Mouse (Mus musculus) ES-Bruce4 (cell line): ENCODE measurements at regions not wholly inside any gene's neighbourhood (a gene's known extent, or its start where the extent isn't known, plus 50 kb on each side); places are given as distances from the start of the nearest gene placed in this dataset.

Source experiments
- H3K27ac ChIP-seq: 2 replicates; pipeline ENCODE4 v1.5.1; 2012; ENCODE audit warnings: low read length, inconsistent platforms; ENCODE audit not compliant: insufficient read depth
- H3K27me3 ChIP-seq: 2 replicates; pipeline ENCODE4 v1.6.1; 2012; ENCODE audit warnings: mild to moderate bottlenecking, low read length, inconsistent platforms; ENCODE audit not compliant: control insufficient read depth, poor library complexity, insufficient read depth, severe bottlenecking
- H3K36me3 ChIP-seq: 2 replicates; pipeline ENCODE4 v1.6.1; 2012; ENCODE audit warnings: inconsistent platforms, mild to moderate bottlenecking, low read length, moderate library complexity; ENCODE audit not compliant: control insufficient read depth, poor library complexity, insufficient read depth, severe bottlenecking
- H3K4me1 ChIP-seq: one replicate; pipeline ENCODE4 v1.8.1; 2011; ENCODE audit warnings: low read length; ENCODE audit not compliant: control insufficient read depth, insufficient read depth
- H3K4me3 ChIP-seq: 2 replicates; pipeline ENCODE4 v1.5.1; 2011; ENCODE audit warnings: low read depth, mild to moderate bottlenecking, low read length
- H3K9ac ChIP-seq: 2 replicates; pipeline ENCODE4 v1.6.1; 2012; ENCODE audit warnings: low read depth, mild to moderate bottlenecking, inconsistent platforms; ENCODE audit not compliant: poor library complexity, severe bottlenecking
- H3K9me3 ChIP-seq: replicated peaks from 2 replicates; pipeline ENCODE4 v1.6.1; 2012; ENCODE audit warnings: mild to moderate bottlenecking, low read length, inconsistent platforms; ENCODE audit not compliant: control insufficient read depth, poor library complexity, insufficient read depth, severe bottlenecking
- CTCF ChIP-seq: IDR thresholded peaks from one replicate; pipeline ENCODE4 v1.8.1; 2011; ENCODE audit warnings: low read depth, low read length
- EP300 ChIP-seq: IDR thresholded peaks from 2 replicates; pipeline ENCODE4 v1.6.1; 2011; ENCODE audit warnings: low read depth, low read length; ENCODE audit not compliant: insufficient read depth
- POLR2A ChIP-seq: IDR thresholded peaks from one replicate; pipeline ENCODE4 v1.8.1; 2011; ENCODE audit warnings: low read length; ENCODE audit not compliant: insufficient read depth

- no peak for TF ChIP-seq POLR2A
- TF ChIP-seq EP300: no peak
- TF ChIP-seq CTCF: no peak
- Histone ChIP-seq H3K27ac (no peak overlapping the region), H3K27me3 (no peaks in the 10 kb centered on the region)
These were observed 51.2 kb upstream of the Rap1b start for GRCm38 (mm10) chr10:117896911-117897643.

GRCm38 (mm10) chr10:117897766-117898165, 51.9 kb upstream of the Rap1b start:
- Histone ChIP-seq H3K4me1 (no peaks in the 10 kb centered on the region), H3K9ac (no peak overlapping the region), H3K27me3 (no peaks in the 10 kb centered on the region), H3K9me3 (no peaks in the 10 kb centered on the region), H3K27ac (no peak overlapping the region), H3K36me3 (no peaks in the 10 kb centered on the region), H3K4me3 (no peak overlapping the region)
- TF ChIP-seq POLR2A: no peak

More at GRCm38 (mm10) chr10:117896911-117897643, 51.2 kb upstream of the Rap1b start:
- H3K4me3 ChIP-seq: no peak overlapping the region
- H3K9ac ChIP-seq: no peak overlapping the region
- no peaks in the 10 kb centered on the region for H3K4me1 ChIP-seq
- no peaks in the 10 kb centered on the region for H3K36me3 ChIP-seq
- H3K9me3 ChIP-seq: no peaks in the 10 kb centered on the region

- Histone ChIP-seq H3K9me3 (no peaks in the 10 kb centered on the region), H3K27me3 (no peaks in the 10 kb centered on the region), H3K9ac (no peak overlapping the region), H3K27ac (no peak overlapping the region), H3K4me1 (no peaks in the 10 kb centered on the region), H3K36me3 (no peaks in the 10 kb centered on the region), H3K4me3 (no peak overlapping the region)
- TF ChIP-seq CTCF (no peak), POLR2A (no peak), EP300 (no peak)
These were observed 52.6 kb upstream of the Rap1b start for GRCm38 (mm10) chr10:117898391-117898790.

GRCm38 (mm10) chr10:117899410-117899935, 53.6 kb upstream of the Rap1b start:
- no peak overlapping the region for H3K27ac ChIP-seq
- TF ChIP-seq POLR2A: no peak
- TF ChIP-seq CTCF: no peak
- TF ChIP-seq EP300: no peak
- no peaks in the 10 kb centered on the region for H3K9me3 ChIP-seq
- H3K9ac ChIP-seq: no peak overlapping the region
- H3K36me3 ChIP-seq: no peaks in the 10 kb centered on the region
- H3K4me1 ChIP-seq: no peaks in the 10 kb centered on the region
- H3K4me3 ChIP-seq: no peak overlapping the region
- H3K27me3 ChIP-seq: no peaks in the 10 kb centered on the region

GRCm38 (mm10) chr10:117905666-117906266, 59.9 kb upstream of the Rap1b start:
- H3K27me3 ChIP-seq: no peaks in the 10 kb centered on the region
- no peak overlapping the region for H3K27ac ChIP-seq
- H3K36me3 ChIP-seq: no peaks in the 10 kb centered on the region
- H3K9me3 ChIP-seq: no peaks in the 10 kb centered on the region
- peaks cover 7% of the 10 kb centered on the region for H3K4me1 ChIP-seq
- peak overlapping the region; percentile 12 for H3K4me3 ChIP-seq
- no peak for TF ChIP-seq EP300
- no peak for TF ChIP-seq POLR2A
- TF ChIP-seq CTCF: no peak
- H3K9ac ChIP-seq: peak overlapping the region; percentile 6; the same call in 1 of the 2 replicates

- H3K9me3 ChIP-seq: no peaks in the 10 kb centered on the region
- H3K36me3 ChIP-seq: no peaks in the 10 kb centered on the region
- H3K9ac ChIP-seq: peak overlapping the region; percentile 6; the same call in 1 of the 2 replicates
- H3K4me1 ChIP-seq: peaks cover 7% of the 10 kb centered on the region
- peak overlapping the region; percentile 8 for H3K4me3 ChIP-seq
- no peak overlapping the region for H3K27ac ChIP-seq
- TF ChIP-seq EP300: no peak
- TF ChIP-seq POLR2A: no peak
- TF ChIP-seq CTCF: no peak
- no peaks in the 10 kb centered on the region for H3K27me3 ChIP-seq
These were observed 60.5 kb upstream of the Rap1b start for GRCm38 (mm10) chr10:117906267-117906811.
